Mouse (Mus musculus) forelimb bud, embryonic 11.5 days (tissue): ENCODE measurements around the gene Cacnb1.

ENCODE experiments used
- DNase-seq: peaks from one replicate; pipeline ENCODE4 v3.0.0-alpha.2; 2012; ENCODE audit warnings: low read depth, low spot score

The Cacnb1 gene

GRCm38 (mm10) chr11:98040975-98041374 is 18.1 kb upstream of the Cacnb1 start:
- no peak for DNase-seq

GRCm38 (mm10) chr11:98037871-98038270 is 15.0 kb upstream of the Cacnb1 start:
- DNase-seq: no peak

- peak; percentile 55 for DNase-seq
Measured at GRCm38 (mm10) chr11:98035977-98036377, 13.1 kb upstream of the Cacnb1 start.

DNA sequence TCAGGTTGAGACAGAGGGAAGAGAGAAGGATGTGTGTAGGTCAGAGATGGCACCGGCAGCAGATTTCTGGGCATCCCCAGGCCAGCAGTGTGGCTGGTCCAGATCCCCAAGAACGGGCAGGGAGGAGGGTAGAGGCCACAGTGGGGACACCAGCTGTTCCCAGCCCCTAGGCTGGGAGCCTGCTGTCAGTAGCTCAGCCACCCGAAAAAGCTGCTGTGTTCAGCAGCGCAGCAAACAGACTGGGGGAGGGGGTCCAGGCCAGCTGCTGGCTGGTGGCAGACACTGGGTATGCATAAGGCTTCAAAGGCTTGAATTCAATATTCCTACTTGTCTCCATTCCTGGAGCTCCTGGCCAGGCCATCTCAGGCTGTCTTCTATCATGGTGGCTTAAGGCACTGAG is 12.0 kb upstream of the Cacnb1 start:
- no peak for DNase-seq

GRCm38 (mm10) chr11:98034061-98034460 is 11.2 kb upstream of the Cacnb1 start:
- DNase-seq: no peak

- peak; percentile 86 for DNase-seq
Measured at GRCm38 (mm10) chr11:98031443-98031770, 8.6 kb upstream of the Cacnb1 start.

DNA sequence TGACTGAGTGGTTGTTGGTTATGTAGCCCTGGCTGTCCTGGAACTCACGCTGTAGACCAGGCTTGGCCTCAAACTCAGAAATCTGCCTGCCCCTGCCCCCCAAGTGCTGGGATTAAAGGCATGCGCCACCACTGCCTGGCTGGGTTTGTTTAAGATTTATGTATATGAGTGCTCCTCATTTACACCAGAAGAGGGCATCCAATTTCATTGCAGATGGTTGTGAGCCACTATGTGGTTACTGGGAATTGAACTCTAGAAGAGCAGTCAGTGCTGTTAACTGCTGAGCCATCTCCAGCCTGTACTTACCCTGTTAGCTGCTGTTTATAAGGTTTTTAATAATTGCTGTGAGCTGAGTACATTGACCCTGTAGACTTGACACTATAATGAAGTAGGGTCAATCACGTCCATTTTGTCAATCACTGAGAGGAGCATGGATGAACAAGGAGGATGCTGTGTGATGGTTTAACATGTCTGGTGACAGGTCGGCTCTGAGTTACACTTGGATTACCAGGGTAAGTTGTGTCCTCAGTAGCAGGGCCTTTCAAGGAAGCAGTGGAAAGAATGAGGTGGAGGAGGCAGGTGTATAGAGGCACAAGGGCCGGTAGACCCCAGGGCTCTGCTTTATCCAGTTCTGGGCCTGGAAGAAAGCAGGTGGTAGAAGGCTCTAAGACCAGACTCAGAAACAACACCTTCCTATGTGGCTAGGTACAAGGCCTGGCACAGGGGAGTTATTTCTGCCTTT is 8.0 kb upstream of the Cacnb1 start:
- no peak for DNase-seq

DNA sequence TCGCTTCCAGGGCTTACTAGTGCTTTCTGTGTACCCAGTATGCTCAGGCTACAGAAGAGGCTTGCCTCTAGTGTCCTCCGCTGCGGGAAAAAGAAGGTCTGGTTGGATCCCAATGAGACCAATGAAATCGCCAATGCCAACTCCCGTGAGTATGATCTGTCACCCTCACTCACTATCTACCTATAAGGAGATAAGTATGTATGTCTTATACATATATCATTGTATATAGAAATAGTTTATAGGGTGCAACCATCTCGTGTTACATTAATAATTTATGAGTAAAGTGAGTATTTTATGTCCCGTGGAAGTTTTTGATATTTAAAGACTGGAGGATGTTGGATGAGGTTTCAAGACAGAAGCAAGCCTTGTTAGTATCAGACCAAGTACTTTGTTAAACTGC is 5.0 kb upstream of the Cacnb1 start:
- DNase-seq: no peak

DNA sequence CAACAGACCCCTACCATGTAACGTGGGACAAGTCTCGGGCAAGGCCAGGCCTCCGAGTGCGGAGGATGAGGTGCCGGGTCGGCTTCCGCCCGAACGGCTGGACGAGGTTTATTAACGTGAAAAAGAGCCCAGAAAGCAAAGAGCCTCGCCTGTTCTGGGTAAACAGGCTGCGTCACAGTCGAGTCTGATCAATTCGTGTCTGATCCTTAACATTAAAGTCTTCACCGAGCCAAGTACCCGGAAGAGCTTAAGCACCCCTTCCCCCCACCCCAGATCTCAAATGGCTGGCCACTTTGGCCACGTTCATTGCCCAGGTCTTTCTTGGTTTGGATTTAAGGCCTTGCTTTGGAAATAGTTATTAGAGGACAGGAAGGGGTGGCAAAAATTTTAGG is 4.5 kb upstream of the Cacnb1 start:
- DNase-seq: no peak

DNA sequence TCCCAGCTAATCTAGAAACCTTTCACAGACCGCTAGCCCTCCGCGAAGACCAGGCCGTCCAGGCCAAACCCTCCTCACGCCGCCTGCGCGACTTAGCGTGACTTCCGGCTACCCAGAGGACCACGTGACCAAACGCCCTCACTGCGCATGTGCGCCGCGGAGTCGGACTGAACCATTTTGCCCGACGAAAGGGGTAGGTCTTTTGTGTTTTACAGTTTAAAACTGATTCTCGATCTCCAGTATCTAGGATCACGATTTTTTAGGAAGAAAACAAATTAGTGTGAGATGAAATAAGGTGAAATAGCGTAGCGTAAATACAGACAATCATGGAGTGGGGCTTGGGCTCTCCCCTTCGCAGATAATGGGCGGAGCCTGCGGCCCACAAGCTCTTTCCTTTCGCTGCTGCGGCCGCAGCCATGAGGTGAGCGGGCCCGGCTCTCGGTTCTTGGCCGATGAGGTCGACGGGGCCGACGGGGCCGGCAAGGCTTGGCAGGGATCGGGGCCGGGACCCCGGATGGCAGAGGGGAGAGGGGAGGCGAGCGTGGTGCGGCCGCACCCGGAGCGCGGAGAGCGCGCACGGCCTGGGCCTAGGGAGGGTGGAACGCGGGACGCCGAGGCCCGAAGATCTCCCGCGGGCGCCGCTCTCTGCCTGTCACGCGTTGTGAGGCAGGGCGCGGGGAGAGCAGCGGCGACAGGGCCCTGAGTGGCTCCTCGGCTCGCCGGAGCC is 3.9 kb upstream of the Cacnb1 start, which contains the start of gene Rpl19:
TSS of gene Rpl19 (plus strand) at position 141 of the 727 bp plus-strand sequence.
- peak; percentile 97 for DNase-seq

DNA sequence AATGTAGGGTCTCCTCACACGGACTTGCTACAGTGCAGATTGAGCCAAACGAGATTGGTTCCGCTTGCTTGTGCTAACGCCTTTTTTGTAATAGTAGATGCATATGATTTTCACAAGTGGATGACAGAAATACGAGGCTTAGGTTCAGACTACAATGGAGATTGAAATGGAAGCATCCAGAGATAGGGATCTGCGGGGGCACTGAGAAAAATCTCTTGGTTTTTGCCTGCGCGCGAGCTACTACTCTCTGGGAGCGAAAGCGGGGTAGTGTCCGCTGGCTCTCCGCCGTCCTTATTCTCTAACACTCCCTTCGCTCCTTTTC is 3.4 kb upstream of the Cacnb1 start:
- DNase-seq: no peak

- DNase-seq: no peak
Measured at GRCm38 (mm10) chr11:98024516-98024915, 1.7 kb upstream of the Cacnb1 start.

DNA sequence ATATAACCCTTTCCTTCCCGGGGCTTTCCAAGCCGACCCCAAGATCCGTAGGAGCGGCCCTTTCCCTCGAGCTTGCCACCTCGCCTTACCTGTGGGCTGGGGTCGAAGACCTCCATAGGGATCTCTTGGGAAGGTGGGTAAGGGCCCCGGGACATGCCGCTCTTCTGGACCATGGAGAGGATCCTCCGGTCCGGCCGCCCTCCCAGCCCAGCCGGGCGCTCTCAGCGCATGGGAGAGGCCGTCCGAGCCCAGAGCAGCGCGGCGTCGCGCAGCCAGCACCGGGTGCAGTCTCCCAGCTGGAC is 630 bp downstream of the Cacnb1 start:
- DNase-seq: no peak

DNA sequence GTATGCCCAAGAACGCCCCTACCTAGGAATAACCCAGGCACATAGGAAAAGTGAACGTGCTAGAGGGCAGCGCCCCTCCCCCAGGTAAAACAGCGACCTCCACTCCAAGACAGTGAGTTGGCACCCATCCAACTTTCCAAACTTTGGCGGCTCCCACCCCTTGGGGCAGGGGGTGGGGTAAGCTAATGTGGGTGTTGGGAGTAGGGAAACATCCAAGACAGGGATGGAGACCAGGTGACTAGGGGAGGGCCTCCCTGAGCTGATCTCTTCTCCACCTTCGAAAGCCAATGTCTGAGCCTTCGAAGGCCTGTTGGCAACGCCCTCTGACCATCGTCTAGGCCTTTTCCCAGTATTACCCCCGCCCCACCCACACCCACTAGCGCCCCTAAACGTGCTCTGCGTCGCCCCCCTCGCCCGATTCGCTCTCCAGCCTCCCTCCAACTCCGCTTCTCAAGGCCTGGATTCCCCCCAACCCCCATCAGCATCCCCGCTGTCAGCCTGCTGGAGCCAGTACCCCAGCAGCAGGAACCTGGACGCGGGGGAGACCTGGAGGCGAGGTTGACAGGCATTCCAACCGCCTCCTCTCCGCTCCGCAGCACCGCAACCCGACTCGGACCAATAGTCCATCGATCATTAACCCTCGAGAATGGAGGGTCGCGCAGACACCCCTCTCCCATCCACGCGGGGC is 1.1 kb downstream of the Cacnb1 start:
- no peak for DNase-seq

GRCm38 (mm10) chr11:98021118-98021517 is 1.7 kb downstream of the Cacnb1 start:
- DNase-seq: no peak

GRCm38 (mm10) chr11:98020710-98021109 is 2.1 kb downstream of the Cacnb1 start:
- DNase-seq: no peak

DNA sequence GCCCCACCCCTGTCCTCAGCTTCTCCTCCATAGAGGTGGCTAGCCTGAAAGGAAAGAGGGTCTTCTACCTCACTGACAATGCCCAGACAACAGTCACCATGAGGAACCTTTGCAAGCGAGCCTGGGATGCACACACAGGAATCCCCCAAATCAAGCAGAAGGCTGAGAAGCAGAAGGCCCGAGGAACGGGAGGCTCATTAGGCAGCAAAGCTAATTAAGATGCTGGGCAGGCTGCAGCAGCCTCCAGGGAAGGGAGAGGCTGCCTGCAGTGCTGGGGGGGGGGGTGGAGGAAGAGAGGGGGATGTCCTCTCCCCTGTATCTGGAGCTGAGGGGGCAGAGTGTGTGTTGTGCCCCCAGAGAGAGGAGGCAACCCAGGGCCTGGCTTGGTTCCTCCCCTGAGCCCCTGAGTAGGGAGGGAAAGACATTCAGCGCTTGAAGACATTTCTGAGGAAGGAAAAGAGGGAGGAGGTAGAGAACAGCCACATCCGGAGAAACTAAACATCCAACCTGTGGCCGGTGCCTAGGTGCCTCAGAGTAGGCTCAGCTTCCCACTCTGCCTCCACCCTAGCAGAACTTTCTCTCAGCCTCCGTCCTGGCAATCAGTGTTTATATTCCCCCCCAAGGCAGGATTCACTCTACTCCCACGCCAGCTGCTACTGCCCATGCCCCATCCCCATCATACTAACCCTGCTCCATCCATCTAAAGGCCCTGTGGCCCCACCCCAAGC is 2.8 kb downstream of the Cacnb1 start:
- DNase-seq: no peak

DNA sequence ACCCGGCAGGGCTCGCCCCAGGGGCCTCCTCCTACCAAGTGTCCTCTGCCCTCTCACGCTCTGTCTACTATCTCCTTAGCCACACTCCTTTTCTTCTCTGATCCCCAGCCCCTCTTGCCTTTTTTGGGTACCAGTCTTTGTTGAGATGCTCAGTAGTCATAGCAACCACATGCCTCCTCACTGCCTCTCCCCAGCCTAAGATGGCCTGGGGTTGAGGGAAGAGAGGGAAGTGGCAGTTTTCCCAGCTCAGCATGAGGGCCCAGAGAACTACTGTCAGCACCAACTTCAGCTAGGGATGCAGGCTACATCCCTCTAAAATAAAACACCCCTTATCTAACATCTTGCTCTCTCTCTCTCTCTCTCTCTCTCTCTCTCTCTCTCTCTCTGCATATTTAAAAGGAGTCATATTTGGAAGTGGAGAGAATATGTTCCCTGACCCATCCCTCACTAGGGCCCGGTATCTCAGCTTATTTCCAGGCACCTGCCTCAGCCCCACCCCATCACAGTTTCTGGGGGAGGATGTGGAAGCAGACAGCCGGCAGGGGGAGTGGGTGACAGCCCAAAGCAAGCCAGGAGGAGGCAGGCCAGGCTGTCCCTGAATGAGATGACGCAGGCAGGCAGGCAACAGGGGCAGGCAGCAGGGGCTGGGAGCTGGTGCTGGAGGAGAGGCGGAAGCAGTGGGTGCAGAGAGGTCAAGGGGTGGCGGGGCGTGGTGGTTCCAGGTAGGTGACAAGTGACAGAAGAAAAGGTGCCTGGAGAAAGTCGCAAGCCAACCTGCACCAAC is 3.8 kb downstream of the Cacnb1 start:
- DNase-seq: no peak

GRCm38 (mm10) chr11:98018222-98018621 is 4.6 kb downstream of the Cacnb1 start:
- DNase-seq: no peak

DNA sequence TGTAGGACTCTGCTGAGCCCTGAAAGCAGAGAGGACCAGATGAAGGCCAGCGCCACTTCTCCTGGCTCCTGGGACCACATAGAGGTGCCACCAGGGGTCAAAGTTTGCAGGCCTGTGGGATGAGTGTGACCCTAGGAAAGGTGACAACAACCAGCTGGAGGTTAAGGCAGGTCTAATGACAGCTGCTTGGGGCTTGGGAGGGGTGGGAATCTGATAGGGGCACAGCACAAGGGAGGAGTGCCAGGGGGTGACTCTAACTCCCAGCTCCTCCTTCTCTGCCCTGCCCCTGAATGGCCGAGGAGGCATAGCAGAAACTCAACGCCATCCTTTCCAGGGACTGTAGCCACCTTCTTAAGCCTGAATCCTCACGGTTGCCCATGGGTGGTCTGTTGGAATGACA is 6.0 kb downstream of the Cacnb1 start:
- DNase-seq: no peak

DNA sequence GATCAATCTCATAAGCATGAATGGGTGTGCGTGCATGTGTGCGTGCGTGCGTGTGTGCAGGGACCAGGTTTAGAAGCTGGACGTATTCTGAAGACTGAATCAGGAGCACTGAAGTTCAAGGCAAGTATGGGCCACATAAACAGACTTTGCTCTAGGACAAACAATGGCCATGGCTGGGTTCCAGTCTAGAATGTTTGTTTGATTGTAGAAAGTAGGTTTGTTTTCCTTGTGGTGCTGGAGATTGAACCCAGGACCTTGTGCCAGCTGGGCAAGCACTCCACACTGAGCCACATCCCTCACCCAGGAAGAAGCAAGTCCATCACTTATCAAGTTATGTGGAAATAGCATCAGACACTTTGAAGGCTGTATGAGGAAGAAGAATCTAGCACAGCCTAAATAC is 6.7 kb downstream of the Cacnb1 start:
- DNase-seq: no peak

DNA sequence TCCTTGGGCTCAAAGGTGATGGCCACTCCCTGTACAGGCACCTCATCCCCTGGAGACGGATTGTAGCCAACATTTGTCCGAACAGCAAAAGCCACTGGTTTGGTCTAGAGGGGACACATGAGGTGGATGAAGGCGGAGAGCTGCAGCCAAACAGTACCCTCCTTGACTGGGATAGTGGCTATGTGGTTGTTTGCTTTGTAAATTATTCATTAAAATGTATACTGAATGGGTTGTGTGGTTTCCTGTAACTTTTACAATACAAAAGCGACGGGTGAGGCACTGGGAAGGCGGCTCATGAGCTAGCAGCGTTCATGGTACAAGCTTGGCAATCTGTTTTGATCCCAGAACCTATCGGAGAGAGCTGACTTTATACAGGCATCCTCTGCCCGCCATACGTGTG is 10.0 kb downstream of the Cacnb1 start:
- DNase-seq: no peak
